Mouse (Mus musculus) embryonic facial prominence, embryonic 10.5 days (tissue): Measurements from ENCODE around the gene Ift80. TPM values are rescaled to one million over a fixed set of nuclear protein-coding genes. Genes with fewer than 3 reads are reported as not detected.
A peak's percentile ranks its signal among the peaks of the same experiment; 100 is the strongest.

Source experiments
- DNase-seq: peaks from one replicate; pipeline ENCODE4 v3.0.0-alpha.2; 2017; ENCODE audit warnings: low spot score
- H3K27ac ChIP-seq: fragments of 300-500 bp; sonication (generic); replicated peaks from 2 replicates; pipeline ENCODE4 v1.5.1; 2016; ENCODE audit warnings: mild to moderate bottlenecking
- H3K27me3 ChIP-seq: fragments of 300-500 bp; sonication (generic); replicated peaks from 2 replicates; pipeline ENCODE4 v1.6.1; 2016; ENCODE audit warnings: low read depth, mild to moderate bottlenecking; ENCODE audit not compliant: poor library complexity, severe bottlenecking
- H3K36me3 ChIP-seq: fragments of 300-500 bp; sonication (generic); replicated peaks from 2 replicates; pipeline ENCODE4 v1.6.1; 2016; ENCODE audit warnings: mild to moderate bottlenecking, moderate library complexity
- H3K4me1 ChIP-seq: fragments of 300-500 bp; sonication (generic); 2 replicates; pipeline ENCODE4 v1.6.1; 2016
- H3K4me3 ChIP-seq: fragments of 300-500 bp; sonication (generic); 2 replicates; pipeline ENCODE4 v1.5.1; 2016; ENCODE audit warnings: mild to moderate bottlenecking, moderate library complexity
- H3K9me3 ChIP-seq: fragments of 300-500 bp; sonication (generic); 2 replicates; pipeline ENCODE4 v1.6.1; 2016; ENCODE audit warnings: mild to moderate bottlenecking
- WGBS: fragments of 180-500 bp; shearing (Covaris S2); methylation state at CpG from one replicate; pipeline ENCODE4 v1.1.7; 2016; 5-methylcytosine and 5-hydroxymethylcytosine counted together
- polyA plus RNA-seq: library from polyadenylated mRNA; unstranded; fragments of >200 nt; fragmentation: Nextera tagmentation; extraction: Ambion mirVana; gene quantifications from 2 replicates; pipeline ENCODE4 v1.2.1, GENCODE M21; 2016

Gene Ift80
- 18.1 and 18.3 TPM in 2 replicates for polyA plus RNA-seq

DNA sequence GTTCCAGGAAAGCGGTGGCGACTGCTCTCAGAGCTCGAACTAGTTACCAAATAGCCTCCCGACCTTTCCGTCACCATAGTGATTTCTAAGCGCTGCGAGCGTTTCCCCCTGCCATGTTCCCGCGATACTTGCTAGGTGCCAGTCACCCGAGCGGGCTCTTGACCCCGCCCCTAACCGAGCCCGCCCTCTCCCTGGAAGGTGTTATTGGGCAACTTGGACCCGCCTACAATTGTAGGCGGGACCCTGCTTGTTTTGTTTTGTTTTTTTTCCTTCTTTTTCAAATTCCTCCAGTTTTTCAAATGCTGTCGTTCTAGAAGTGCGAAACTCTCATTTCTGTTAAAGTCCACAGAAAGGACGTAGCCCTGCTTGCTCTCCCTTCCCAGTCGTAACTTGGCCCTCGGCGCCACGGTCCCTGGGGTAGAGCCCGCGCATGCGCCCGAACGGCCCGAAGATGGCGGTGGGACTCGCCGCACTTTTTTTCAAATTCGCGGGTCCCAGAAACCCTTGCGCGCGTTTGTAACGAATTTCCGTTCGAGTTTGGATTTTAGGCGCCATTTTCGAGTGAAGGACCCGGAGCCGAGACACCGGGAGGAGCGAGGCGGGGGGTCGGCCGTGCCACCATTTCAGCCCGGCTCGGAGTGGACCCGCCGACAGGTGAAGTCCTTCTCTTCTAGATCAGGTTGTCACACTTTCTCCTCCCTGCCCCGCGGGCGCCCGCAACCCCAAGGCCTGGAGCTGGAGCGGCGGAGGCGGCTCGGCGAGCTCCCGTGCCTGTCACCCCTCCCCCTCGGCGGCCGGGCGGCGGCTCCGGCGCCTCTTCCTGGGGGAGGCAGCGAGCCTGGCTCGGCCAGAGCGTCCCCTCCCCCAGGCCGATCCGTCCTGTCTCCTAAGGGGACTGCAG is at the start of gene Ift80, which contains the start of gene Smc4:
Ift80 (minus strand) TSS at position 134 of the 901 bp plus-strand sequence.
Smc4 (plus strand) TSS at position 302 of the 901 bp plus-strand sequence.
- peaks cover 17% of the 10 kb centered on the region for H3K4me1 ChIP-seq
- peaks cover 19% of the 10 kb centered on the region for H3K36me3 ChIP-seq
- H3K9me3 ChIP-seq = no peaks in the 10 kb centered on the region
- H3K27ac ChIP-seq = peak within 1 kb of the TSS; percentile 99
- peak within 1 kb of the TSS; percentile 99 for H3K4me3 ChIP-seq
- H3K27me3 ChIP-seq = no peaks in the 10 kb centered on the region
- DNase-seq = peak; percentile 98
- under 1% methylated on average over 76 of the region's 76 CpGs for WGBS

DNA sequence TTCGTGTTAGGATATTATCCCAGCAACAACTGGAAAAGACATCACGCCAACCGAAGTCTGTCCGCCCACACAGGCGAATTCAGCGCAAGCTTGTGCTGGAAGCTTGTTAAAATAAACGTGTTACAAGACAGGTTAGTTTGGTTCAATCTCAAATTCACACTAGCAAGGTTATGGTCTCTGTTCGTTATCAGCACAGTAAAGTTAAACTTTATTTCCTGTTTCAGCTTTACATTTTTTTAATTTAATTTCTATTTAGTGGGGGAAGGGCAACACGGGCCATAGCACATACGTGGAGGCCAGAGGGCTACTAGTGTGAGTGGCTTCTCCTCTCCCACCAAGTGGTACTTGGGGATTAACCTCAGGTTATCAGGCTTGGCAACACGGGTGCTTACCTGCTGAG is 47.5 kb upstream of the Ift80 start:
- Histone ChIP-seq H3K27ac (no peak overlapping the region), H3K27me3 (no peaks in the 10 kb centered on the region), H3K4me1 (no peaks in the 10 kb centered on the region; the same call in 1 of the 2 replicates), H3K9me3 (no peaks in the 10 kb centered on the region), H3K4me3 (no peak overlapping the region), H3K36me3 (no peaks in the 10 kb centered on the region)
- no peak for DNase-seq
- 92% methylated on average over 11 of the region's 11 CpGs for WGBS

DNA sequence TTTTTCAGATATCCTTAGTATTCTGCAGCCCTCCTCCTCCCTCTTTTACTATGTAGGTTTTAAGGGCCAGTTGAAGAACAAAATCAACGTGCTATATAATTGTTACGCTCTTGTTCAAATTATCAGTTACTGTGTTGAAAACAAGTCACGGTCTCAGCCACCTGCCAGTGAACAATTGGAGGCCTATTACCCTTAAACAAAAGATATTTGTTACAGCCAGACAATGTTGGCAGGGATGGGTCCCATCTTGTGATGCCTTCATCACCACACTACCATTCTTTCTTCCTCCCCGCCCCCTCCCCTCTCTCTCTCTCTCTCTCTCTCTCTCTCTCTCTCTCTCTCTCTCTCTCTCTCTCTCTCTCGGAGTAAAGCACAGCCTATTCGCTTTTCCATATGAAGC is 44.6 kb upstream of the Ift80 start:
- peaks cover 16% of the 10 kb centered on the region for H3K4me1 ChIP-seq
- no peaks in the 10 kb centered on the region for H3K36me3 ChIP-seq
- H3K27ac ChIP-seq = no peak overlapping the region
- H3K4me3 ChIP-seq = no peak overlapping the region
- WGBS = 72% methylated on average over 6 of the region's 6 CpGs
- DNase-seq = no peak
- no peaks in the 10 kb centered on the region for H3K27me3 ChIP-seq
- H3K9me3 ChIP-seq = no peaks in the 10 kb centered on the region

DNA sequence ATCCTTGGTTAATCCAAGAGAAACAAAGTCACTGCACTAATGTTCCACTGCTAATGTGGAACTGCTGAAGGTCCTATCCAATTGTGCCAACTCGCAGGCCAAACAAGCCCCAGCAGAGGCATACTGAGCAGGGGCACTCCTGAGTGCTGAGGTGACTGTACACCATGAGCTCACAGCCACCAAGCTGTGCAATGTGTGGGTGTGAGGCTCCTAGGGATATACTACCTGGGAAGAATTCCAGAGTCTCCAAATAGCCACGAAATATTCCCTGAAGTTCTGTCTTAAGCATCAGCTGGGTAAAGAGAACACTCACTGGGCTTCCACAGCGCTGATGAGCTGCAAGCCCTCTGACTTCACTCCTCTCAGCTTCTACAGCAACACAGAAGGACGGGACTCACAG is 43.3 kb upstream of the Ift80 start:
- H3K4me1 ChIP-seq = peaks cover 22% of the 10 kb centered on the region
- DNase-seq = no peak
- H3K9me3 ChIP-seq = no peaks in the 10 kb centered on the region
- no peak overlapping the region for H3K27ac ChIP-seq
- WGBS = 81% methylated on average over 4 of the region's 4 CpGs
- H3K27me3 ChIP-seq = no peaks in the 10 kb centered on the region
- peaks cover 6% of the 10 kb centered on the region for H3K36me3 ChIP-seq
- no peak overlapping the region for H3K4me3 ChIP-seq

DNA sequence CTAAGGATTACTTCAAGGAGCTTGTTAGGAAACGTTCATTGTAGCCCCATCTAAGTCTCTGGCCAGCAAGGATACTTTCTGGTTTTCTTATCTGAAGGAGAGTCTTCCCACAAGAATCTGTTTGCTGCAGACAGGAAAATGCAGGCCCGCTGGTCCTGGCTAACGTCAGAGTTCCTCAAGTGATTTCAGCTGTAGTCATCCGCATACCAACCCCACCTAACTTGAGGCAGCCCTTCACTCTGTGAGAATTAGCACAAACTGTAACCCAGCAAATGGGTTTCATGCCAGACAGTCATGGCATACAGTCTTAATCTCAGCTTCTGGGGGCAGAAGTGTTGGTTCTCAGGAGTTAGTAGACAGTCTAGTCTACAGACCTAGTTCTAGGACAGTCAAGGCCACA is 42.1 kb upstream of the Ift80 start:
- no peak for DNase-seq
- no peaks in the 10 kb centered on the region for H3K27me3 ChIP-seq
- no peak overlapping the region for H3K27ac ChIP-seq
- 66% methylated on average over 4 of the region's 4 CpGs for WGBS
- peaks cover 17% of the 10 kb centered on the region for H3K36me3 ChIP-seq
- peaks cover 30% of the 10 kb centered on the region for H3K4me1 ChIP-seq
- no peak overlapping the region for H3K4me3 ChIP-seq
- H3K9me3 ChIP-seq = no peaks in the 10 kb centered on the region

DNA sequence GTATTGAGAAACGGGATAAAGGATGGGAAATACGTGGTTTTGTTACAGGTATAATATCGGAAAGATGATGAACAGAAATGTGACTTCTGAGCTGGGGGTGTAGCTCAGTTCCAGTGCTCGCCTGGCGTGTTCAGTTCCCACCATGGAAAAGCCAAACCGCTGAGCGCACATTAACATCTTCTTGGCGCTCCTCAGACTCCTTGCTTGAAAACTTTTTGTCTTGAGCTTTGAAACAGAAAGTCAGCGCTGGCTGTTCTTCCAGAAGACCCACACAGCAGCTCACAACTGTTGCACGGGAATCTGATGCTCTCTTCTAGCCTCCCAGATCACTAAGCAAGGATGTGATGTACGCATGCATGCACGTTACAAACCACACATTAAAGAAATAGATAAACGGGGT is 41.4 kb upstream of the Ift80 start:
- peaks cover 38% of the 10 kb centered on the region for H3K4me1 ChIP-seq
- peak overlapping the region; percentile 86 for H3K4me3 ChIP-seq
- no peaks in the 10 kb centered on the region for H3K27me3 ChIP-seq
- 23% methylated on average over 13 of the region's 13 CpGs for WGBS
- peaks cover 24% of the 10 kb centered on the region for H3K36me3 ChIP-seq
- peak; percentile 26 for DNase-seq
- peak overlapping the region; percentile 100 for H3K27ac ChIP-seq
- H3K9me3 ChIP-seq = no peaks in the 10 kb centered on the region

DNA sequence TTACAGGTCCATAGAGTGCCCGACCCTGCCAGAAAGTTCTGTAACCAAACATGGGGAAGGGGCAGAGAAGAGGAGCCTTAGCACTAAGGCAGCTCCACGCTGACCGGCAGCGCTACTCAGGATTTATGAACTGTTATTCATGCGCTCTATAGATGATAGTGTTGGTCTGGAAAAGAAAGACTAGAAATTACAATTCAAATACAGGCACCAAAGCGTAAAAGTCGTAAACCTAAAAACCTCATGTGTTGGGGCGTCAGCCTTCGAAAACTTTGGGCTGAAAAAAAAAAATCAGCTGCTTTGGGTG is 41.0 kb upstream of the Ift80 start:
- H3K27me3 ChIP-seq = no peaks in the 10 kb centered on the region
- 8% methylated on average over 9 of the region's 9 CpGs for WGBS
- peak overlapping the region; percentile 100 for H3K27ac ChIP-seq
- peaks cover 41% of the 10 kb centered on the region for H3K4me1 ChIP-seq
- DNase-seq = no peak
- no peaks in the 10 kb centered on the region for H3K9me3 ChIP-seq
- H3K36me3 ChIP-seq = peaks cover 28% of the 10 kb centered on the region
- peak overlapping the region; percentile 86 for H3K4me3 ChIP-seq

DNA sequence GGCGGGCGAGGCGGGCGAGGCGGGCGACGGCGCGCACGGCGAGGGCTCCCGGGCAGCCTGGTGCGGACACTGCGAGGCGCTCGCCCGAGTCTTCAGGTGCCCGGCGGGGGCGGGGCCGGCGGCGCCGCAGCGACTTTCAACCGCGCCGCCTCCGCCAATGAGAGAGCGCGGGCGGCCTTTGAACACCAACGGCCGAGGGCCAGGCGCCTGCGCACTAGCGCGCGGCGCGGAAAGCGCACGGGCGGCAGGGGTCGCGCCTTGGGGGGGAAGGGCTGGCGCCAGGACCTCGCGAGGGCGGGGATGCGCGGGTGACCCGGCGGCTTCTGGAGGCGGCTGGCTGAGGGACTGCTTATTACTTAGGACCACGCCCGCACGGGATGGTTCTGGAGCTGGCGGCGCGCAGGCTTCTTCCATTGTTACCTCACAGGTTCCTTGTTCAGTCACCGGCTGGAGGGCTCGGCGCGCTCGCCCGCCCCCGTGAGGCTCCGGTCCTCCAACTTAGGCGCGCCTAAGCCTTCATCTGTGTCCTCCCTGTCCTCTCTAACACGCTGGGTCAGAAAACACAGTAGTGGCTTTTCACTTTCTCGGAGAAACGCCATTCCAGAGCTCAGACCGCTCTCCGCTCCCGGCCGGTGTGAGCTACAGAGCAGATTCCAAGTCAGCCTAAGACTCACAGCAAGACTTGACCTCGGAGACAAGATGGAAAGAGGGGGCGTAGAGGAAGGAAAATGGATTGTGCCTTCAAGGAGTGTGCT is 40.5 kb upstream of the Ift80 start, which contains the start of gene Trim59:
Trim59 (minus strand) TSS at position 111 of the 755 bp plus-strand sequence.
- under 1% methylated on average over 80 of the region's 80 CpGs for WGBS
- Histone ChIP-seq H3K36me3 (peaks cover 34% of the 10 kb centered on the region), H3K4me3 (peak within 1 kb of the TSS; percentile 86)

DNA sequence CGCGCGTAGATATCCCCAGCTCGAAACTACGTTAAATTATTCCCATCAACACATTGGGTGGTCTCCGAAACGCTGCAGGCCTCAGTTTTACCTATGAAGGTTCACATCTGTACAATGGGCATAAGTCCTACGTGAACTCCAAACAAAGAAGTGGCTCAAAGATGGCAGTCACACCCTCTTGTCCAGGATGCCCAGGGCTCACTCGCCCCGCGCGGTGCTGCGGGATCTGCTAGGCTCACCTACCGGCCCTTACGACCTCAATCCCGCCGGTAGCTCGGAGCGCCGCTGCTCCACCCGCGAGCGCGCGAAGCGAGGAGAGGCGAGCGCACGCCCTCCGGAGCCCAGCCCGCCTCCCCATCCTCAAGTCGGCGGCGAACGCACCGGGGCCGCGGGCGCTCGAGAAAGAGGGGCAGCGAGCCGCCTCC is 39.8 kb upstream of the Ift80 start:
- DNase-seq = no peak
- Histone ChIP-seq H3K27ac (peak overlapping the region; percentile 100), H3K4me1 (peaks cover 45% of the 10 kb centered on the region), H3K4me3 (peak overlapping the region; percentile 86), H3K36me3 (peaks cover 40% of the 10 kb centered on the region), H3K9me3 (no peaks in the 10 kb centered on the region), H3K27me3 (no peaks in the 10 kb centered on the region)
- under 1% methylated on average over 42 of the region's 42 CpGs for WGBS

More for the DNA sequence above, 40.5 kb upstream of the Ift80 start, which contains the start of gene Trim59:
- no peaks in the 10 kb centered on the region for H3K9me3 ChIP-seq
- peak; percentile 98 for DNase-seq
- no peaks in the 10 kb centered on the region for H3K27me3 ChIP-seq
- peaks cover 45% of the 10 kb centered on the region for H3K4me1 ChIP-seq
- peak within 1 kb of the TSS; percentile 100 for H3K27ac ChIP-seq

DNA sequence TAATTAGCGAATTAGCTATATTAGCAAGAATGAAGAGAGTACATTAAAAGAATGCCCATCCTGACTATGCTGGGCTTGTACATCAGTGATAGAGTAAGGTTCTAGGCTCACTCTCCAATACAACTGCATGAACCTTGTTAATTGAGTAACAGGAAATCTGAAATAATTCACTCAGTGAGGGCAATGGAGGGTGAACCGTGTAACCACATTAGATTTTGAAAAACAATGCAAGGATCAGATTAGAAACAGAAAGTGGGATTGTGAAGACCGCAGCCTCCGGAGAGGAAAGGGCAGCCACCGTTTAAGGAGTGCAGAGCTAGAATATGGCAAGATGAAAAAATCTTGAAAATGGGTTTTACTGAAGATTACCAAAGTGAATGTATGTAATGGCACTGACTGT is 36.9 kb upstream of the Ift80 start:
- H3K4me1 ChIP-seq = peaks cover 40% of the 10 kb centered on the region
- H3K9me3 ChIP-seq = no peaks in the 10 kb centered on the region
- H3K4me3 ChIP-seq = peak overlapping the region; percentile 86
- peaks cover 66% of the 10 kb centered on the region for H3K36me3 ChIP-seq
- no peak overlapping the region for H3K27ac ChIP-seq
- 74% methylated on average over 5 of the region's 5 CpGs for WGBS
- no peak for DNase-seq
- H3K27me3 ChIP-seq = no peaks in the 10 kb centered on the region

DNA sequence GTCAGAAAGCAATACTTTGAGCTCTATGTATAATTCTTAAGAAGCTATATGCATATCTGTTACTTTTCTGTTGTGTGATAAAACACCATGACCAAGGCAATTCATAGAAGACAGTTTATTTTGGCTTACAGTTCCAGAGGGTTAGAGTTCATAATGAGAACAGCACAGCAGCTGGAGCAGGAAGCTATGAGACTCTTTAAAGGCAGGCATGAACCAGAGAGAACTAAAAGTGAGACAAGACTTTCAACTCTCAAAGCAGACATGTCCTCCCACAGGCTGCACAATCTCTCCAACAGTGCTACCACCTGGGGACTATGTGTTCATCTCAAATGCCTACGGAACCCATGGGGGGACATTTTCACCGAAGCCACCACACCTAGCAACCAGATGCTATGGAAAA is 35.7 kb upstream of the Ift80 start:
- no peaks in the 10 kb centered on the region for H3K9me3 ChIP-seq
- peaks cover 29% of the 10 kb centered on the region for H3K4me1 ChIP-seq
- no peak for DNase-seq
- H3K27ac ChIP-seq = no peak overlapping the region
- 86% methylated on average over 2 of the region's 2 CpGs for WGBS
- H3K4me3 ChIP-seq = peak overlapping the region; percentile 86
- no peaks in the 10 kb centered on the region for H3K27me3 ChIP-seq
- H3K36me3 ChIP-seq = peaks cover 78% of the 10 kb centered on the region

DNA sequence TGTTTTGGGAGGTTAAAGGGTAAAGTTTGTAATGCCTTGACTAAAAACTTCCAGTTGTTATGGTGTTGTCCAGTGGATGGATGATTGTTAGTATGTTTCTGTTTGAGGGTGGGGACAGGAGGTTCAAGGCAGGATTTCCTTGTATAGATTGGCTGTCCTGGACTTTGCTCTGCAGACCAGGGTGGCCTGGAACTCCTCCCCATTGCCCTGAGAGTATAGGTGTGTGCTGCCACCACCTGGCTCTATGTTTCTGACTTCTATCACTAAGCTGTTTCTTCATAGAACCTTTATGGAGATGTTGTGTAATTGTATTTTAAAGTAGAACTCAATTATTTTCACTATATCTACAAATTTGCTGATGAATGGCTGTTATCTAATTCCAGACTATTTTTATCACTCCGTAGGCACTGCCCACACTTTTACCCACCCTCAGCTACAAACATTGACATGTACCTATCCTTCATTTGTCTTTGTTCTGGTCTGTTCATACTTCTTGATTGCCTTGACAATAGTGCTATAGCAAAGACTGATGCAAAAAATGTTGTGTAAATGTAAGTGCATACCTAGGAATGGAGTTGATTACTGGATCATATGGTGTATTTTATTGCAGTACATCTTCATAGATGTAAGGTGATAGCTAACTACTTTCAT is 21.9 kb upstream of the Ift80 start:
- no peak for DNase-seq
- Histone ChIP-seq H3K9me3 (no peaks in the 10 kb centered on the region), H3K27me3 (no peaks in the 10 kb centered on the region), H3K4me1 (no peaks in the 10 kb centered on the region), H3K27ac (no peak overlapping the region), H3K36me3 (peaks cover 100% of the 10 kb centered on the region), H3K4me3 (no peak overlapping the region)
- 98% methylated on average over 1 of the region's 1 CpGs for WGBS
